Mouse (Mus musculus): Measurements from ENCODE around the gene Lilra5.

- TF ChIP-seq POLR2A (IDR thresholded peaks at IDR 0.05; ENCODE audit: insufficient read depth, low read length): no peak
- peak; percentile 13 for TF ChIP-seq CTCF (IDR thresholded peaks at IDR 0.05; ENCODE audit: low read depth, low read length)
Observed at GRCm38 (mm10) chr7:4208626-4209025, 28.9 kb upstream of the Lilra5 start.
